Mouse (Mus musculus) limb, embryonic 15.5 days (tissue): Measurements from ENCODE around the gene Olfr1123. TPM values are rescaled to one million over a fixed set of nuclear protein-coding genes. Genes with fewer than 3 reads are reported as not detected.

Source experiments
- polyA plus RNA-seq: library from polyadenylated mRNA; unstranded; fragments of >200 nt; fragmentation: Nextera tagmentation; extraction: Ambion mirVana; gene quantifications from 2 replicates; pipeline ENCODE4 v1.2.1, GENCODE M21; 2015

Gene Olfr1123
- polyA plus RNA-seq, 1 experiment from 2014 or later, result not detected

Other genes with a start within 250 kb of the Olfr1123 start
- gene Olfr1112, start 228.8 kb upstream of the Olfr1123 start, polyA plus RNA-seq, result not detected in 2 replicates
- not detected in 2 replicates for gene Olfr1113, start 207.7 kb upstream of the Olfr1123 start, polyA plus RNA-seq
- not detected in 2 replicates for gene Olfr1115, start 168.6 kb upstream of the Olfr1123 start, polyA plus RNA-seq
- not detected in 2 replicates for gene Olfr1116, start 149.1 kb upstream of the Olfr1123 start, polyA plus RNA-seq
- not detected in 2 replicates for gene Olfr1118, start 109.1 kb upstream of the Olfr1123 start, polyA plus RNA-seq
- gene Olfr1120, start 61.8 kb upstream of the Olfr1123 start, polyA plus RNA-seq, result not detected in 2 replicates
- not detected in 2 replicates for gene Olfr1121, start 46.7 kb upstream of the Olfr1123 start, polyA plus RNA-seq
- gene Olfr1122, start 30.8 kb upstream of the Olfr1123 start, polyA plus RNA-seq, result not detected in 2 replicates
- not detected in 2 replicates for gene Olfr1124, start 13.6 kb downstream of the Olfr1123 start, polyA plus RNA-seq
- gene Olfr1126, start 37.3 kb downstream of the Olfr1123 start, polyA plus RNA-seq, result not detected in 2 replicates
- gene Pramel7, start 80.5 kb downstream of the Olfr1123 start, polyA plus RNA-seq, result not detected in 2 replicates
- not detected in 2 replicates for gene Pramel6, start 89.9 kb downstream of the Olfr1123 start, polyA plus RNA-seq
- gene Olfr153, start 115.2 kb downstream of the Olfr1123 start, polyA plus RNA-seq, result not detected in 2 replicates
- gene Olfr1128, start 128.9 kb downstream of the Olfr1123 start, polyA plus RNA-seq, result not detected in 2 replicates
- not detected in 2 replicates for gene Olfr1129, start 157.3 kb downstream of the Olfr1123 start, polyA plus RNA-seq
- gene Olfr1130, start 189.6 kb downstream of the Olfr1123 start, polyA plus RNA-seq, result not detected in 2 replicates
- gene Olfr1131, start 210.5 kb downstream of the Olfr1123 start, polyA plus RNA-seq, result not detected in 2 replicates
- not detected in 2 replicates for gene Olfr1132, start 220.9 kb downstream of the Olfr1123 start, polyA plus RNA-seq
- gene Olfr1133, start 230.7 kb downstream of the Olfr1123 start, polyA plus RNA-seq, result not detected in 2 replicates
- gene Olfr1134, start 241.8 kb downstream of the Olfr1123 start, polyA plus RNA-seq, result not detected in 2 replicates